Comparison of ENCODE assay signal across 21 mouse cellular contexts in genomic region chr11:42754481-42755272, GRCm38 (mm10).
DNase-seq lines count a peak whose midpoint lies in the region; ATAC-seq and TF ChIP-seq lines count a peak whose summit lies in the region.
"Had no signal": no experiment of that assay in that cellular context is flagged by ENCODE, and none has a peak within 500 bp of the region (broad histone marks: within the 10 kb centered on the region; RNA-seq: fewer than 3 reads in every experiment).

No protein-coding gene starts in this region.

- no peak overlapping the region for H3K27ac ChIP-seq in hindbrain, embryonic 12.5 days
- no peak overlapping the region for H3K27ac ChIP-seq in hindbrain, embryonic 10.5 days
- no peak overlapping the region for H3K27ac ChIP-seq in hindbrain, embryonic 16.5 days (ENCODE audit: low read depth, low read length)
- H3K27ac ChIP-seq: forebrain, embryonic 12.5 days; kidney, postnatal 0 days; limb, embryonic 15.5 days; stomach, postnatal 0 days had no signal

- no peaks in the 10 kb centered on the region; the same call in 1 of the 2 replicates for H3K4me1 ChIP-seq in hindbrain, embryonic 12.5 days
- H3K4me1 ChIP-seq in hindbrain, embryonic 10.5 days (replicated peaks) = no peaks in the 10 kb centered on the region
- H3K4me1 ChIP-seq in hindbrain, embryonic 16.5 days (ENCODE audit: control insufficient read depth, insufficient read depth, low read depth, low read length) = no peaks in the 10 kb centered on the region
- H3K4me1 ChIP-seq: forebrain, embryonic 12.5 days; heart, embryonic 12.5 days; limb, embryonic 15.5 days; megakaryocyte, embryonic 14.5 days had no signal

- 69% methylated on average over 6 of the region's 6 CpGs for WGBS in hindbrain, embryonic 12.5 days
- WGBS in hindbrain, embryonic 10.5 days = 72% methylated on average over 6 of the region's 6 CpGs
- WGBS in hindbrain, embryonic 16.5 days = 43% methylated on average over 6 of the region's 6 CpGs

- TF ChIP-seq CTCF in brain, embryonic 14.5 days (IDR thresholded peaks at IDR 0.05; ENCODE audit: borderline replicate concordance, extremely low read depth, insufficient read depth, insufficient read length) = no peak

- no peak overlapping the region for H3K4me2 ChIP-seq in hindbrain, embryonic 12.5 days (replicated peaks)
- H3K4me2 ChIP-seq in hindbrain, embryonic 16.5 days (ENCODE audit: low read length) = no peak overlapping the region
- H3K4me2 ChIP-seq: forebrain, embryonic 12.5 days; heart, embryonic 12.5 days; limb, embryonic 15.5 days had no signal

- no peak overlapping the region for H3K9ac ChIP-seq in hindbrain, embryonic 12.5 days
- no peak overlapping the region for H3K9ac ChIP-seq in hindbrain, embryonic 16.5 days (ENCODE audit: low read depth, low read length)
- H3K9ac ChIP-seq: forebrain, embryonic 12.5 days; heart, embryonic 12.5 days; limb, embryonic 15.5 days had no signal

- no peak for DNase-seq in hindbrain, embryonic 10.5 days (ENCODE audit: low spot score)
- peak; percentile 50 for DNase-seq in brain, embryonic 14.5 days (ENCODE audit: low read depth)
- DNase-seq in cerebellum, adult 9-10 months = peak; percentile 97
- no peak for DNase-seq in B cell, adult 2 months
- no peak for DNase-seq in kidney, postnatal 14 days
- DNase-seq in right cerebral cortex, postnatal 10 days (ENCODE audit: low spot score in 2 of 2) = no peak
- DNase-seq: adrenal gland, postnatal 14 days; heart, postnatal 36 days; layer of hippocampus, adult 9-11 months; lung, postnatal 14 days; thymus, postnatal 14 days had no signal

- H3K36me3 ChIP-seq in hindbrain, embryonic 12.5 days = no peaks in the 10 kb centered on the region
- H3K36me3 ChIP-seq in hindbrain, embryonic 10.5 days = no peaks in the 10 kb centered on the region
- H3K36me3 ChIP-seq in hindbrain, embryonic 16.5 days (ENCODE audit: control insufficient read depth, insufficient read depth, low read length) = no peaks in the 10 kb centered on the region
- H3K36me3 ChIP-seq: forebrain, embryonic 12.5 days; heart, embryonic 12.5 days; limb, embryonic 15.5 days had no signal

- 0 out of 2 replicates have a peak, but pooled peaks have one; percentile 40 for ATAC-seq in hindbrain, embryonic 12.5 days (ENCODE audit: low FRiP score)
- ATAC-seq in hindbrain, embryonic 16.5 days = peak; percentile 86
- ATAC-seq: intestine, postnatal 0 days had no signal

- H3K27me3 ChIP-seq in hindbrain, embryonic 12.5 days = no peaks in the 10 kb centered on the region
- no peaks in the 10 kb centered on the region for H3K27me3 ChIP-seq in hindbrain, embryonic 10.5 days (ENCODE audit: insufficient read depth, poor library complexity, severe bottlenecking)
- H3K27me3 ChIP-seq in hindbrain, embryonic 16.5 days (replicated peaks; ENCODE audit: control insufficient read depth, insufficient read depth, low read length) = no peaks in the 10 kb centered on the region
- H3K27me3 ChIP-seq: forebrain, embryonic 12.5 days; heart, embryonic 12.5 days; limb, embryonic 15.5 days; megakaryocyte, embryonic 14.5 days had no signal

- no peak for TF ChIP-seq POLR2A in brain, embryonic 14.5 days (IDR thresholded peaks at IDR 0.05; ENCODE audit: borderline replicate concordance, extremely low read depth, insufficient read depth, insufficient read length, poor library complexity, severe bottlenecking)

- no peak overlapping the region for H3K4me3 ChIP-seq in hindbrain, embryonic 12.5 days
- H3K4me3 ChIP-seq in hindbrain, embryonic 10.5 days = no peak overlapping the region
- H3K4me3 ChIP-seq in hindbrain, embryonic 16.5 days (ENCODE audit: low read length) = no peak overlapping the region
- H3K4me3 ChIP-seq: forebrain, embryonic 12.5 days; heart, embryonic 12.5 days; limb, embryonic 15.5 days; megakaryocyte, embryonic 14.5 days; myocyte had no signal

- no peaks in the 10 kb centered on the region for H3K9me3 ChIP-seq in hindbrain, embryonic 12.5 days (replicated peaks)
- H3K9me3 ChIP-seq in hindbrain, embryonic 10.5 days = no peaks in the 10 kb centered on the region
- no peaks in the 10 kb centered on the region for H3K9me3 ChIP-seq in hindbrain, embryonic 16.5 days (ENCODE audit: control insufficient read depth, low read length)
- H3K9me3 ChIP-seq: forebrain, embryonic 12.5 days; heart, embryonic 12.5 days; limb, embryonic 15.5 days had no signal

Comparison
In these comparisons a context has a peak if more than half of its experiments do, and no peak if none do; other contexts are left out.
1. DNase-seq: peak in brain, embryonic 14.5 days (single experiment) and cerebellum, adult 9-10 months (single experiment); none in hindbrain, embryonic 10.5 days (single experiment), B cell, adult 2 months (0 of 2), kidney, postnatal 14 days (single experiment) and right cerebral cortex, postnatal 10 days (0 of 2).